Mouse (Mus musculus): ENCODE data around the gene Hmgb3. TPM values are rescaled to one million over a fixed set of nuclear protein-coding genes. Genes with fewer than 3 reads are reported as not detected.

The Hmgb3 gene
- polyA plus RNA-seq, 1 experiment from 2014 or later, result 588 TPM

Small RNA genes within 50 kb of the gene (microRNA-seq; reads per million reads assigned to microRNA genes)
- gene Gm23945, result not detected

Other genes starting within 250 kb of the Hmgb3 start
- gene Mtmr1, start 191.2 kb upstream of the Hmgb3 start, polyA plus RNA-seq (2015; fragmentation: Nextera tagmentation; extraction: Ambion mirVana), result 17.4 and 18.1 TPM in 2 replicates
- gene Cd99l2, start 63.1 kb upstream of the Hmgb3 start, polyA plus RNA-seq (2015; fragmentation: Nextera tagmentation; extraction: Ambion mirVana), result 64.1 and 67.0 TPM in 2 replicates
- 1.7 and 2.6 TPM in 2 replicates for gene Gpr50, start 107.7 kb downstream of the Hmgb3 start, polyA plus RNA-seq (2015; fragmentation: Nextera tagmentation; extraction: Ambion mirVana)

Data from hindbrain, embryonic 13.5 days (tissue).